Mouse (Mus musculus) CH12.LX (cell line): ENCODE measurements at regions not wholly inside any gene's neighbourhood (a gene's known extent, or its start where the extent isn't known, plus 50 kb on each side); places are given as distances from the start of the nearest gene placed in this dataset.

Experiments used
- DNase-seq: peaks from one replicate; pipeline ENCODE4 v3.0.0-alpha.2; 2013; ENCODE audit errors: extremely low read depth
- H3K27ac ChIP-seq: 2 replicates; pipeline ENCODE4 v1.5.1; 2012; ENCODE audit warnings: low read depth, mild to moderate bottlenecking, control low read depth, moderate library complexity; ENCODE audit not compliant: insufficient read depth
- H3K27me3 ChIP-seq: replicated peaks from 2 replicates; pipeline ENCODE3; 2012; ENCODE audit warnings: inconsistent platforms
- H3K36me3 ChIP-seq, 2 experiments: replicated peaks in 1 of 2; 2 replicates each; pipeline versions ENCODE3 to v1.6.1; 2012; ENCODE audit warnings: inconsistent platforms in 1 of 2, low read length in 1 of 2, mild to moderate bottlenecking in 1 of 2, mixed read lengths in 1 of 2, moderate library complexity in 1 of 2; ENCODE audit not compliant: control insufficient read depth in 1 of 2, insufficient read depth in 1 of 2
- H3K4me1 ChIP-seq, 2 experiments: 2 replicates each; pipeline ENCODE4 v1.6.1; 2012; ENCODE audit warnings: inconsistent platforms in 1 of 2, moderate library complexity in 1 of 2; ENCODE audit not compliant: insufficient read depth in 2 of 2, control insufficient read depth in 1 of 2
- H3K4me2 ChIP-seq: 2 replicates; pipeline ENCODE4 v1.6.1; 2012; ENCODE audit warnings: low read depth, mild to moderate bottlenecking, control low read depth; ENCODE audit not compliant: poor library complexity, insufficient read depth, severe bottlenecking
- H3K4me3 ChIP-seq, 3 experiments: fragments of 150-350 bp in 1 of 3; sonication (generic) in 1 of 3; replicated peaks in 1 of 3; 2 replicates each; pipeline versions ENCODE3 to v1.5.1; 2011 to 2012; ENCODE audit warnings: low read depth in 2 of 3, low read length in 2 of 3, mild to moderate bottlenecking in 2 of 3, moderate library complexity in 2 of 3, control low read depth in 1 of 3, improper control_type of control experiment in 1 of 3, inconsistent platforms in 1 of 3, mixed read lengths in 1 of 3; ENCODE audit not compliant: poor library complexity in 1 of 3
- H3K79me2 ChIP-seq: replicated peaks from 2 replicates; pipeline ENCODE4 v1.6.1; 2012; ENCODE audit warnings: mild to moderate bottlenecking, moderate library complexity; ENCODE audit not compliant: control insufficient read depth, poor library complexity, insufficient read depth, severe bottlenecking; ENCODE audit errors: extremely low read depth
- H3K9ac ChIP-seq: 2 replicates; pipeline ENCODE4 v1.6.1; 2012; ENCODE audit warnings: low read depth, mild to moderate bottlenecking, control low read depth, moderate library complexity; ENCODE audit not compliant: insufficient read depth
- H3K9me3 ChIP-seq: replicated peaks from 2 replicates; pipeline ENCODE3; 2012; ENCODE audit warnings: low read length, inconsistent platforms, mixed read lengths
- BHLHE40 ChIP-seq: IDR thresholded peaks from 2 replicates; pipeline ENCODE4 v1.6.1; 2011; ENCODE audit warnings: mild to moderate bottlenecking, low read depth, low read length, improper control_type of control experiment
- CHD2 ChIP-seq: IDR thresholded peaks from 2 replicates; pipeline ENCODE4 v1.6.1; 2011; ENCODE audit warnings: low read length, improper control_type of control experiment
- CTCF ChIP-seq, 2 experiments: IDR thresholded peaks in 1 of 2; conservative IDR thresholded peaks in 1 of 2; 2 replicates each; pipeline ENCODE4 v1.5.1; 2011 to 2012; ENCODE audit warnings: low read depth in 2 of 2, low read length in 2 of 2, improper control_type of control experiment in 1 of 2, inconsistent platforms in 1 of 2, mild to moderate bottlenecking in 1 of 2, moderate library complexity in 1 of 2
- E2F4 ChIP-seq: IDR thresholded peaks from 2 replicates; pipeline ENCODE4 v1.6.1; 2011; ENCODE audit warnings: low read depth, low read length, improper control_type of control experiment; ENCODE audit not compliant: insufficient replicate concordance
- ELF1 ChIP-seq: IDR thresholded peaks from 2 replicates; pipeline ENCODE4 v1.6.1; 2014; ENCODE audit warnings: low read depth, mild to moderate bottlenecking, inconsistent platforms, low read length, improper control_type of control experiment
- ETS1 ChIP-seq: conservative IDR thresholded peaks from 2 replicates; pipeline ENCODE4 v1.6.1; 2012; ENCODE audit warnings: low read depth, mild to moderate bottlenecking, inconsistent platforms, low read length, improper control_type of control experiment, moderate library complexity
- GABPA ChIP-seq: IDR thresholded peaks from 2 replicates; pipeline ENCODE4 v1.6.1; 2012; ENCODE audit warnings: low read depth, low read length, improper control_type of control experiment, inconsistent platforms; ENCODE audit not compliant: insufficient replicate concordance
- HCFC1 ChIP-seq: IDR thresholded peaks from 2 replicates; pipeline ENCODE4 v1.6.1; 2012; ENCODE audit warnings: low read depth, mild to moderate bottlenecking, inconsistent platforms, low read length, improper control_type of control experiment
- IRF4 ChIP-seq: IDR thresholded peaks from 2 replicates; pipeline ENCODE4 v1.6.1; 2014; ENCODE audit warnings: low read depth, mild to moderate bottlenecking, inconsistent platforms, low read length, improper control_type of control experiment
- JUN ChIP-seq: IDR thresholded peaks from 2 replicates; pipeline ENCODE4 v1.6.1; 2011; ENCODE audit warnings: low read depth, mild to moderate bottlenecking, low read length, improper control_type of control experiment, moderate library complexity; ENCODE audit not compliant: insufficient read depth
- MEF2A ChIP-seq: IDR thresholded peaks from 2 replicates; pipeline ENCODE4 v1.6.1; 2014; ENCODE audit warnings: low read depth, mild to moderate bottlenecking, inconsistent platforms, low read length, improper control_type of control experiment, borderline replicate concordance
- MXI1 ChIP-seq: IDR thresholded peaks from 2 replicates; pipeline ENCODE4 v1.6.1; 2011; ENCODE audit warnings: mild to moderate bottlenecking, low read depth, low read length, improper control_type of control experiment
- POLR2A ChIP-seq: IDR thresholded peaks from 2 replicates; pipeline ENCODE4 v1.6.1; 2011; ENCODE audit warnings: low read depth, mild to moderate bottlenecking, improper control_type of control experiment, low read length
- POLR2AphosphoS2 ChIP-seq: IDR thresholded peaks from 2 replicates; pipeline ENCODE4 v1.6.1; 2011; ENCODE audit warnings: low read depth, low read length, improper control_type of control experiment
- RCOR1 ChIP-seq: conservative IDR thresholded peaks from 2 replicates; pipeline ENCODE4 v1.6.1; 2012; ENCODE audit warnings: low read depth, mild to moderate bottlenecking, inconsistent platforms, low read length, improper control_type of control experiment
- SIN3A ChIP-seq: IDR thresholded peaks from 2 replicates; pipeline ENCODE4 v1.6.1; 2012; ENCODE audit warnings: low read length, improper control_type of control experiment, inconsistent platforms
- SMC3 ChIP-seq: IDR thresholded peaks from 2 replicates; pipeline ENCODE4 v1.6.1; 2011; ENCODE audit warnings: low read depth, low read length, improper control_type of control experiment
- TCF12 ChIP-seq: IDR thresholded peaks from 2 replicates; pipeline ENCODE4 v1.6.1; 2014; ENCODE audit warnings: low read depth, mild to moderate bottlenecking, inconsistent platforms, low read length, improper control_type of control experiment
- USF1 ChIP-seq: IDR thresholded peaks from 2 replicates; pipeline ENCODE4 v1.6.1; 2014; ENCODE audit warnings: low read depth, mild to moderate bottlenecking, inconsistent platforms, low read length, improper control_type of control experiment
- USF2 ChIP-seq: conservative IDR thresholded peaks from 2 replicates; pipeline ENCODE4 v1.6.1; 2011; ENCODE audit warnings: low read depth, low read length, improper control_type of control experiment
- ZMIZ1 ChIP-seq: IDR thresholded peaks from 2 replicates; pipeline ENCODE4 v1.6.1; 2012; ENCODE audit warnings: low read depth, mild to moderate bottlenecking, inconsistent platforms, low read length, improper control_type of control experiment
- ZNF384 ChIP-seq: IDR thresholded peaks from 2 replicates; pipeline ENCODE4 v1.6.1; 2012; ENCODE audit warnings: low read depth, low read length, improper control_type of control experiment, inconsistent platforms
- dilution Hi-C: fragments of 300-500 bp; cut with MboI; formaldehyde crosslinking; loops from 2 replicates; pipeline ENCODE4 v1.14.3; 2020; ENCODE audit warnings: low sequenced_read_pairs; ENCODE audit not compliant: extremely low pct_unique_long_range_greater_than_20kb, extremely low pct_ligation_motif_present
- in situ Hi-C: fragments of 300-500 bp; cut with MboI; formaldehyde crosslinking; loops from 3 replicates; pipeline ENCODE4 v1.14.3; 2019; ENCODE audit warnings: low sequenced_read_pairs, low pct_ligation_motif_present, low pct_unique_long_range_greater_than_20kb, mixed read lengths

DNA sequence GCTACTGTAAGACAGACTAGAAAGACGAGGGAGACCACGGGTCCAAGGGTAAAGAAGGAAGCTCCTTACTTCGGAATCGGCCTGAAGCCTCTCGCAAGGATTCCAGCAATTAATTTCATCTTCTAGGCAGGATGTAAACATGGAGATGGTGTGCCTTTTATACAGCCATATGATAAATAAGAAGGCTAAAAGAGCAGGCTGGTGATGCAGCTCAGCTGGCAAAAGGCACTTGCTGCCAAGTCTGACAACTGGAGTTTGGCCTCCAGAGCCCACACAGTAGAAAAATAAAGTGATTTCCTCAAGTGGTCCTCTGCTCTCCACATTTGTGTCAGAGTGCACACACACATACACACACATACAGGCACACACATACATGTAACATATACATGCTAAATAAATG, 605.1 kb upstream of the Jmjd1c start:
- dilution Hi-C loops (no loop called here), in situ Hi-C loops (no loop called here)
- no peak overlapping the region for H3K4me3 ChIP-seq
- no peaks in the 10 kb centered on the region for H3K4me1 ChIP-seq
- no peak overlapping the region for H3K4me2 ChIP-seq
- H3K27ac ChIP-seq, result no peak overlapping the region
- H3K79me2 ChIP-seq, result no peaks in the 10 kb centered on the region
- no peak for TF ChIP-seq CTCF (conservative IDR thresholded peaks at IDR 0.05 in 1 of 2, IDR thresholded peaks at IDR 0.05 in 1 of 2; ENCODE audit: low read depth in 2 of 2, low read length in 2 of 2)
- no peak for TF ChIP-seq SMC3
- no peak for TF ChIP-seq MXI1
- no peak for TF ChIP-seq HCFC1
- no peak for TF ChIP-seq ZNF384
- TF ChIP-seq SIN3A, result no peak
- no peak for TF ChIP-seq POLR2A
- no peak for TF ChIP-seq JUN
- H3K9ac ChIP-seq, result no peak overlapping the region
- H3K9me3 ChIP-seq, result peaks cover 3% of the 10 kb centered on the region
- H3K36me3 ChIP-seq, result no peaks in the 10 kb centered on the region
- H3K27me3 ChIP-seq, result peaks cover 2% of the 10 kb centered on the region
- no peak for DNase-seq

DNA sequence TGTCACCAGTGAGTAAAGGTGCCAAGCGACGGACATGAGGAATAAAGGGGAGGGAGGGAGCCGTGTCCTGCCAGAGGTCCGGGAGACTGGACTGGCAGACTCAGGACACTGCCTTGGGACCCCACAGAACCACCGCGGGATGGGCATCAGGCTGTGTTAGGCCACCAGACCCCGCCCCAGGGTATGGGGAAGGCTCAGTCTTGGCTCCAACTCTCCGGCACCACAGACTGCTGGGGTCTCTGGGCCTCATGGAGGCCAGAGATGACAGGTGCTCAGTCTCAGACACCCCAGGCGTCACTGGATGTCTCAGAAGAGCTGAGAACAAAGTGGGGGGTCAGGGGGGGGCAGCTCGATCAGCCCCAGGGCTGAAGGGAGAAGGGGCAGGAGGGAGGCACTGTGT, 604.1 kb upstream of the Jmjd1c start:
- no peak overlapping the region for H3K27ac ChIP-seq
- H3K9ac ChIP-seq, result no peak overlapping the region
- H3K4me1 ChIP-seq, result no peaks in the 10 kb centered on the region
- H3K27me3 ChIP-seq, result peaks cover 2% of the 10 kb centered on the region
- DNase-seq, result no peak
- no peak overlapping the region for H3K4me2 ChIP-seq
- no peaks in the 10 kb centered on the region for H3K36me3 ChIP-seq
- dilution Hi-C loops (no loop called here), in situ Hi-C loops (no loop called here)
- H3K4me3 ChIP-seq, result no peak overlapping the region
- TF ChIP-seq ETS1 (no peak), GABPA (no peak), E2F4 (no peak), IRF4 (no peak), CTCF (conservative IDR thresholded peaks at IDR 0.05 in 1 of 2, IDR thresholded peaks at IDR 0.05 in 1 of 2; ENCODE audit: low read depth in 2 of 2, low read length in 2 of 2) (no peak), HCFC1 (no peak), MXI1 (no peak), RCOR1 (no peak), POLR2AphosphoS2 (no peak), TCF12 (no peak), BHLHE40 (no peak), USF1 (no peak), CHD2 (no peak), ZMIZ1 (no peak), MEF2A (no peak), SMC3 (no peak), ELF1 (no peak), JUN (no peak), USF2 (no peak), SIN3A (no peak)
- H3K79me2 ChIP-seq, result no peaks in the 10 kb centered on the region
- peaks cover 3% of the 10 kb centered on the region for H3K9me3 ChIP-seq
